Mouse (Mus musculus) intestine, postnatal 0 days (tissue): ENCODE results near the gene Mb21d2. TPM values are rescaled to one million over a fixed set of nuclear protein-coding genes. Genes with fewer than 3 reads are reported as not detected.

Experiments used
- ATAC-seq: fragments of 200-750 bp; cut with Nextera tagmentation; 2 replicates; pipeline ENCODE4 v1.8.0; 2017; ENCODE audit warnings: mild to moderate bottlenecking, moderate TSS enrichment, moderate library complexity
- H3K27ac ChIP-seq: fragments of 300-500 bp; sonication (generic); 2 replicates; pipeline ENCODE4 v1.5.1; 2014; ENCODE audit warnings: mild to moderate bottlenecking, low read depth, low read length, moderate library complexity
- H3K27me3 ChIP-seq: fragments of 300-500 bp; sonication (generic); replicated peaks from 2 replicates; pipeline ENCODE4 v1.6.1; 2014; ENCODE audit warnings: low read length, mixed read lengths; ENCODE audit not compliant: control insufficient read depth, insufficient read depth
- H3K36me3 ChIP-seq: fragments of 300-500 bp; sonication (generic); 2 replicates; pipeline ENCODE4 v1.6.1; 2014; ENCODE audit warnings: mild to moderate bottlenecking, moderate library complexity; ENCODE audit not compliant: control insufficient read depth, insufficient read depth
- H3K4me1 ChIP-seq: fragments of 300-500 bp; sonication (generic); replicated peaks from 2 replicates; pipeline ENCODE4 v1.6.1; 2014; ENCODE audit warnings: antibody characterized with exemption, low read length, mixed read lengths; ENCODE audit not compliant: control insufficient read depth, insufficient read depth
- H3K4me2 ChIP-seq: fragments of 300-500 bp; sonication (generic); replicated peaks from 2 replicates; pipeline ENCODE4 v1.6.1; 2014; ENCODE audit warnings: low read depth, mild to moderate bottlenecking, moderate library complexity
- H3K4me3 ChIP-seq: fragments of 300-500 bp; sonication (generic); 2 replicates; pipeline ENCODE4 v1.5.1; 2014; ENCODE audit warnings: low read depth, low read length
- H3K9ac ChIP-seq: fragments of 300-500 bp; sonication (generic); 2 replicates; pipeline ENCODE4 v1.6.1; 2014; ENCODE audit warnings: mild to moderate bottlenecking, low read depth, low read length
- H3K9me3 ChIP-seq: fragments of 300-500 bp; sonication (generic); 2 replicates; pipeline ENCODE4 v1.6.1; 2016; ENCODE audit warnings: mixed run types; ENCODE audit not compliant: control insufficient read depth
- CTCF ChIP-seq: sonication (generic); IDR thresholded peaks from 2 replicates; pipeline ENCODE4 v1.5.1; 2016; ENCODE audit warnings: low read depth, mild to moderate bottlenecking, control low read depth, antibody characterized with exemption, moderate library complexity
- WGBS: fragments of 180-500 bp; shearing (Covaris S2); extraction: QIAGEN DNeasy Blood & Tissue Kit; methylation state at CpG from one replicate; pipeline ENCODE4 v1.1.7; 2014; 5-methylcytosine and 5-hydroxymethylcytosine counted together
- polyA plus RNA-seq: library from polyadenylated mRNA; unstranded; fragments of >200 nt; fragmentation: Nextera tagmentation; extraction: Ambion mirVana; gene quantifications from 2 replicates; pipeline ENCODE4 v1.2.1, GENCODE M21; 2015

Mb21d2 gene
- polyA plus RNA-seq, 1 experiment from 2014 or later, result 6.8 TPM

DNA sequence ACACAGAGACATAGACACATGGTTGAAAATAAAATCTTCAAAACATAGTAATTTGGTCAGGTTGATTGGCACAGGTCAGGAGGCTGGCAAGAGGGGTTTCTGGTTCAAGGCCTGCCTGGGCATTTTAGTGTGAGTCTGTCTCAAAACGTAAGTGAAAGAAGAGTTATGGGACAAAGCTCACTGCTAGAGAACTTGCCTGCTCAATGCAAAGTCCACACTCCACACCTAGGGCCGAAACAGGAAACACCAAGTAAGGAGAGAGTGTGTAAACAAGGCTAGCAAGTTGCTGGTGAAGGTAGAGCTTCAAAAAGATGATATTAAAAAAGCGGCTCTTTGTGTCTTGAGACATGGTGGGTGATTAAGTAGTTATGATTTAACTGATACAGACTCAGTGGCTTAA, 84.1 kb downstream of the Mb21d2 start:
- Histone ChIP-seq H3K27me3 (no peaks in the 10 kb centered on the region), H3K4me3 (no peak overlapping the region), H3K36me3 (no peaks in the 10 kb centered on the region), H3K4me1 (peaks cover 3% of the 10 kb centered on the region; the same call in 1 of the 2 replicates), H3K9me3 (0 out of 2 replicates have a peak, but pooled peaks cover 3% of the 10 kb centered on the region), H3K27ac (peak overlapping the region; percentile 22), H3K9ac (no peak overlapping the region), H3K4me2 (no peak overlapping the region)
- TF ChIP-seq CTCF, result no peak
- ATAC-seq, result peak; percentile 77
- 43% methylated on average over 3 of the region's 3 CpGs for WGBS

DNA sequence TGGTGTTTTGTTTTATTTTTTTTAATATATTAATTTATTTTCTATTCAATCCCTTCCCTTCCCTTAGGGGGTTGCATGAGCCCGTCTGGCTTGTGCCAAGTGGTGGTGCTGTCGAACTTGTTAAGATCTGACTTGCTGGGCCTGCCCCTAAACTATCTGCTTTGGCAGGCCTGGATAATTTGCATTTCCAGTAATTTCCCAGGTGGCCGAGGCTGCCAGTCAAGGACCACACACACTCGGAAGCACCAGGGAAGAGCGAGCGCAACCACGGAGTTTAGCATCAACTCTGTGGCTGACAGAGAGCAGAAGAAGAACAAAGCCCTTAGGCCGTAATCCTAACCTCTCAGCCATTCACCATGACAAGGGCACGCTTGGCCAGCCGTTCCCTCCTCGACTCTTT, 88.4 kb downstream of the Mb21d2 start:
- Histone ChIP-seq H3K4me1 (no peaks in the 10 kb centered on the region), H3K4me3 (no peak overlapping the region), H3K9me3 (no peaks in the 10 kb centered on the region), H3K4me2 (no peak overlapping the region), H3K36me3 (no peaks in the 10 kb centered on the region), H3K27me3 (no peaks in the 10 kb centered on the region), H3K9ac (no peak overlapping the region), H3K27ac (no peak overlapping the region)
- TF ChIP-seq CTCF, result peak; percentile 41
- 48% methylated on average over 11 of the region's 11 CpGs for WGBS
- no peak for ATAC-seq

DNA sequence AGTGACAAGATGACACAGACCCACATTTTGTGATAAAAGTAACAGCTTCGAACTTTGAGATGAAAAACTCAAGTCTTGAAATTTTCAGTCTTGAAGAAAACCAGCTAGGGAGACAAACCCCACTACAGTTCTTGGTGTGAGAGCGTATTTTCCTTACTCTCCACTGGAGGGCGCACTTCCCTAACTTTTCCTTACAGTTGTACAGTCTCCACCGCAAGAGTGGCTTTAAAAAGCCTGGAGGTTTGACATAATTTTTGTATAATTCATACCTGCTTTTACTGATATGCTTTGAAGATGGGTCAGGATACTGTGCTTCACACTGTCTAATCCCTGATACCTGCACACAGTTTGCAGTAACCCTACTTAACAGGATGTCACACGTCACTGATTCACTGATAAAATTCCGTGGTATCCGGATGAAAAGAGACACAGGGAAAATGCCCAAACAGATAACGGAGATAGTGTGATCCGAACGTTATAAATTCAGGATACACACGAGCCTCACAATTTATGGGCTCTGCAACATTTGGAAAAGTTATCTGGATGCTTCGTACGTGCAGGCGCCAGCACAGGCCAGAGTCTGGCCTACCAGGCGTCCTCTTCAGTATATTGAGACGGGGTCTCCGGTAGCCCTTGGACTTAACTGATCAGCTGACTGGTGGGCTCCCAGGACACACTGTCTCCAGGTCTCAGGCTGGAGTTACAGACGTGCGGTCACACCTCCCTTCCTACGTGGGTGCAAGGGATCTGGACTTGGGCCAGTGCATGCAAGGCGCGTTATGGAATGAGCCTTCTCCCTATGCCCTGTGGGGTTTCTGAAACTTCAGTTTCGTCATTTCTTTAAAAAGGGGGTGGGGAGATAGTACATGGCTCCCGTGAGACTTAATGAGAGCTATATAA, 89.1 kb downstream of the Mb21d2 start:
- no peak for ATAC-seq
- H3K36me3 ChIP-seq, result no peaks in the 10 kb centered on the region
- no peaks in the 10 kb centered on the region for H3K9me3 ChIP-seq
- WGBS, result 56% methylated on average over 24 of the region's 24 CpGs
- no peak overlapping the region for H3K27ac ChIP-seq
- H3K27me3 ChIP-seq, result no peaks in the 10 kb centered on the region
- no peaks in the 10 kb centered on the region for H3K4me1 ChIP-seq
- no peak overlapping the region for H3K4me2 ChIP-seq
- peak; percentile 83 for TF ChIP-seq CTCF
- H3K9ac ChIP-seq, result no peak overlapping the region
- no peak overlapping the region for H3K4me3 ChIP-seq

DNA sequence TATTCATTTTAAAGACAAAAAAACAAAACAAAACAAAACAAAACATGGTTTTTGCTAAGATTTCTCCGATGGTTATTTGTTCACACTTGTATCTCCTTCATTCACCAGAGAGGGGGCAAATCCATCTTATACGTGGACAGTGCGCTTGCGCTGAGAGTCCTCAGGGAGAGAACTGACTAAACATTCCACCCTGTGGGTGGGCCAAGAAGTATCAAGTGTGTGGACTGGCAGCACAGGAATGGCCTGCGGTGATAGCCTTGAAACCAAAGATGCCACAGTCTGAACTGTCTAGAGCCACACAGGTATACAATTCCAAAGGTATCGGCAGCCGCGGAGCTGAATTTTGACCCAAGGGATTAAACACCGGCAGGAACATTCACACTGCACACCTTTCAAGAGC, 89.9 kb downstream of the Mb21d2 start:
- no peak for ATAC-seq
- no peak for TF ChIP-seq CTCF
- H3K4me2 ChIP-seq, result no peak overlapping the region
- no peaks in the 10 kb centered on the region for H3K36me3 ChIP-seq
- no peaks in the 10 kb centered on the region for H3K4me1 ChIP-seq
- H3K9me3 ChIP-seq, result no peaks in the 10 kb centered on the region
- WGBS, result 79% methylated on average over 9 of the region's 9 CpGs
- no peak overlapping the region for H3K27ac ChIP-seq
- H3K9ac ChIP-seq, result no peak overlapping the region
- H3K27me3 ChIP-seq, result no peaks in the 10 kb centered on the region
- no peak overlapping the region for H3K4me3 ChIP-seq

DNA sequence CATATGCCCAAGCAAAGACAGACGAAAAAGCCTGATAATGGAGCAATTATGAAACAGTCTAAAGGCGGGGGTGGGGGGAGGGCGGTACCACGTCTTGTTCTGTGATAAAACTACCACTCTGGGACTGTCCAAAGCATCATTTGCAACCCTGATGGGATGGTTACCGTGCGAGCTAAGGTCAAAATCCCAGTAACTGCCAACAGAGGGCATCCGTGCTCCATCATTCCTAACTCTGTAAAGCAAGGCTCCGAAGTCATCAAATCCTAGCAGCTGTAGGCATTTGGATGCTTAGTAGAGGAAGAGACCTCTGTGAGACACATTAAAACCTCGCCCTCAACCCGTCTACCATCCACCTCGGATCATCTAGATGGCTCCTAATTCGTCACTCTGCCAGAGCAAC, 91.5 kb downstream of the Mb21d2 start:
- no peak overlapping the region for H3K4me3 ChIP-seq
- no peaks in the 10 kb centered on the region for H3K4me1 ChIP-seq
- no peak overlapping the region for H3K9ac ChIP-seq
- no peaks in the 10 kb centered on the region for H3K9me3 ChIP-seq
- peak; percentile 91 for TF ChIP-seq CTCF
- H3K36me3 ChIP-seq, result no peaks in the 10 kb centered on the region
- H3K27ac ChIP-seq, result no peak overlapping the region
- peak; percentile 37; the same call in 1 of the 2 replicates for ATAC-seq
- H3K4me2 ChIP-seq, result no peak overlapping the region
- whole genome bisulfite sequencing, result 13% methylated on average over 12 of the region's 12 CpGs
- H3K27me3 ChIP-seq, result no peaks in the 10 kb centered on the region

DNA sequence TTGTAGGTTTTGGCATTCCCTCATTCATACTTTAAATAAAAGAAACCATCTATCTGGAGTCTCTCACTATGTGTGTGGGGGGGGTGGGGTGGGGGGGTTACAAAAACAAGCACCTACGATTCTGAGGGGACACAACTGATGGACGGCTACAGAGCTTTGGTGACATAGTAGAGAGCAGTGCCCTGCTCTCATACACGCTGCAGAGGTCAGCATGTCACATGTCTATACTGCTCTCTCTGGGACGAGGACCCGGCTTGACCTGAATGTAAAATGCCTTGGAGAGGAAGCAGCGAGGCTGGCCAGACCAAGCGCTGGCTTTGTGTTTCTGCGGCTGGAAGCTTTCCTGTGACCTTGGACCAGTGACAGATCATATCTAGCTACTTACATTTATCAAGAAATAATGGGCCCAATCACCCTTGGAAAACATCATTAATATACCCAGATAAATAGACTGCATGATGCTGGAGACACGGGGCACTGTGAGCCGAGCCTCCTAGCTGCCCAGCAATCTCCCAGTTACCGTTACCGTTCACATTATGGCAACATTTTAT, 97.3 kb downstream of the Mb21d2 start:
- Histone ChIP-seq H3K4me1 (no peaks in the 10 kb centered on the region), H3K4me2 (no peak overlapping the region), H3K27me3 (no peaks in the 10 kb centered on the region), H3K36me3 (peaks cover 12% of the 10 kb centered on the region), H3K27ac (no peak overlapping the region), H3K4me3 (no peak overlapping the region), H3K9me3 (no peaks in the 10 kb centered on the region), H3K9ac (no peak overlapping the region)
- no peak for TF ChIP-seq CTCF
- ATAC-seq, result no peak
- 65% methylated on average over 12 of the region's 12 CpGs for WGBS
